Mouse (Mus musculus) colon, adult 2 months (tissue): ENCODE measurements around the gene Xaf1. TPM values are rescaled to one million over a fixed set of nuclear protein-coding genes. Genes with fewer than 3 reads are reported as not detected.

Experiments used
- polyA plus RNA-seq: library from polyadenylated mRNA; depleted of rRNA; stranded (reverse); fragments of >200 nt; gene quantifications from 2 replicates; pipeline ENCODE4 v1.2.3, GENCODE M21; 2012; rRNA removed

The Xaf1 gene
- polyA plus RNA-seq, result 8.8 and 13.1 TPM in 2 replicates

DNA sequence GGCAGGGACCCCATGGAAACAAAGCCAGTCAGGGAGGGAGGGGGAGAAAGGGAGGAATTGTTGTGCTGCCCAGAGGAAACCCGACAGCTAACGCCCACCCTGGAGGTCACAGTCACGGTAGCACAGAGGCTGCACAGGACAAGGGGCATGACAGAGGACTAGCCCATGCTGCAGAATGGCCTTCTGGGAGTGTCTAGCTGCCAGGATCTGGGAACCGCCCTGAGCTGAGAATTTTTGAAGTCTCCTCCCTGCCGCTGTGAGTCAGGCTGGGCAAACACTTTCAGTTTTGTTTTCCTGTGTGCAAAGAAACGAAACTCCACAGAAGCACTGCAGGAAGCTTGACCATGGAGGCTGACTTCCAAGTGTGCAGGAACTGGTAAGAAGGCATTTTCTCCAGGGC is at the start of gene Xaf1:
TSS of gene Xaf1 (plus strand) at position 296 of the 400 bp plus-strand sequence.

DNA sequence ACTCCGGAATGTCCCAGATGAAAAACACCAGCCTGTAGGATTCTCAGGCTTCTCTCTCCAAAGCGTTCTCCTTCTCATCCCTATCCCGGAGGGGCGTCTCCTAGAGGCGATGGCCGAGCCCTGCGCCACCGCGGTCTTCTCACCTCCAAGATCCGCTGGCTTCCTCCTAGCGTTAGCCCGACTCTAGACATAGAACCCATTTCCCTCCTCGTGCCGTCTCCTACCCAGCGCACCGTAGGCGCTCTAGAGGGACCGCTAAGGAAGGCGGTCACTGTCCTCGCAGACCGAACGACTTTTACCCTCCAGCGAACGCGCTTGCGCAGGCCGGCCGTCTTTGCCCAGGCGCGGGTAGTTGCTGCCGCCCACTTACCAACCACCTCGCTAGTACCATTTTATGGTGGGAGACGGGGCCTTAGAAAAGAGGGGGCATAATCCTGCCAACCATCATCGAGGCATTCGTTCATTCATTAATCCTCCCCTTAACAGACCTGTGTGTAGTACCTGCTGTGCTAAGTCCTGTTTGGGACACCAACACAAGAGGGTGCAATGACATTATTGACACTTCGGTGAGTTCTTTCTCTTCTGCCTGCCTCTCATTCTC is 34.4 kb upstream of the Xaf1 start, which contains the start of gene Slc13a5:
TSS of gene Slc13a5 (minus strand) at position 263 of the 601 bp plus-strand sequence.

DNA sequence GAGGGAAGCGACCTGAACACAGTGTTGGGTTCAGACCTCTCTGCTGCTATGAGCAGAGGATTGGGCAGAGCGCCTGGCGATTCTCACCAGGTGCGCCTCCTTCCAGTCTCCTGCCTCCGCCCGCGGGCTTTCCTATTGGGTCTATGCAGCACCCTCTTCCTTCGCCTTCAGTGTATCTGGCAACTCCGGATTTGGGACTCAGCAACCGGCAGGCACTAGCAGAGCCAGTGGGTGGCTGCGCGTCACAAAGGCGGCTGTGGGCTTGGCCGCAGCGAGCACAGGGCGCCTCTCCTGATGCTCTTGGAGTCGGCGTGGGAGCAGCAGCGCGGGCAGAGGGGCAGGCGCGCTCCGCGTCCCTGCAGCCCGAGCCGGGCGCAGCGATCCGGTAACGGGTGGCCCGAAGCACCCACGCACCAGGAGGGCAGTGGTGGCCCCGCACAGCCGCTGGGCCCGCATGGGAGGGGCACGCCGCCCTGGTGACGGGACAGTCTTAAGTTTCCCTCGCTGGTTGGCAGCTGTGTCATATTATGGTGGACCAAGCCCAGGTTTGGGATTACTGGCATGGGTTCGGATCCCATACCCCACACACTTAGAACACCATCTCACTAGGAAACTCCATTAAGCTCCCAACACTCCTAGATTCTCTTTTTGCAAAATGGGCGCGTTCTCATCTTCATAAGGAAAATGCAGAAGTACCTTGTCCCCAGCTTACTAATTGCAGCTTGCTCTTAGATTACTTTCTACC is 12.9 kb downstream of the Xaf1 start, which contains the start of gene Fbxo39:
TSS of gene Fbxo39 (plus strand) at position 294 of the 745 bp plus-strand sequence.

DNA sequence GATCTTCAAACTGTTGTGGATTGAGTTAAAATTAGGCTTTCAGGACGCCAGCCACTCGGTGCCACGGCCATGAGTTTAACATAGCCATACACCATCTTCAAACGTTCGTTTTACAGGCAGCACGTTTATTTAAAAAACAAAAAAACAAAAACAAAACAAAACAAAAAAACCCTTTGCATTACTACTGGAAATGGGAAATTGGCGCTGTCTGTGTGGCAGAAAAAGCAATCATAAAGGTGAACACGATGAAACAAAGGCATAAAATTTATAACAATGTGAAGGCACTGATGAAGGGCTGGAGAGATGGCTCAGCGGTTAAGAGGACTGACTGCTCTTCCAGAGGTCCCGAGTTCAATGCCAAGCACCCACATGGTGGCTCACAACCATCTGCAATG is 60.9 kb downstream of the Xaf1 start, which contains the start of gene Tekt1:
TSS of gene Tekt1 (minus strand) at position 96 of the 395 bp plus-strand sequence.

Other genes starting within 250 kb of the Xaf1 start
- 18.2 and 19.4 TPM in 2 replicates for gene Pitpnm3, start 165.9 kb upstream of the Xaf1 start, polyA plus RNA-seq
- 0.13 and 0.14 TPM in 2 replicates for gene Gm43951, start 94.8 kb upstream of the Xaf1 start, polyA plus RNA-seq
- gene 4933427D14Rik, start 94.2 kb upstream of the Xaf1 start, polyA plus RNA-seq, result 3.5 and 3.6 TPM in 2 replicates
- gene Txndc17, start 94.1 kb upstream of the Xaf1 start, polyA plus RNA-seq, result 52.2 and 53.4 TPM in 2 replicates
- 4.4 and 6.2 TPM in 2 replicates for gene Med31, start 86.0 kb upstream of the Xaf1 start, polyA plus RNA-seq
- 0.14 TPM in 2 replicates for gene Slc13a5, start 34.4 kb upstream of the Xaf1 start, polyA plus RNA-seq
- gene Fbxo39, start 12.8 kb downstream of the Xaf1 start, polyA plus RNA-seq, result 0.08 TPM in 1 of 2 replicates, not detected in the other
- 0.23 TPM in 1 of 2 replicates, not detected in the other for gene Tekt1, start 60.8 kb downstream of the Xaf1 start, polyA plus RNA-seq
- gene Smtnl2, start 110.1 kb downstream of the Xaf1 start, polyA plus RNA-seq, result 2.8 and 3.9 TPM in 2 replicates
- 93.2 and 100 TPM in 2 replicates for gene Ggt6, start 133.9 kb downstream of the Xaf1 start, polyA plus RNA-seq
- gene Mybbp1a, start 139.7 kb downstream of the Xaf1 start, polyA plus RNA-seq, result 26.5 and 30.6 TPM in 2 replicates
- gene Spns2, start 188.3 kb downstream of the Xaf1 start, polyA plus RNA-seq, result 20.3 and 21.4 TPM in 2 replicates
- 1.00 and 1.1 TPM in 2 replicates for gene Spns3, start 248.9 kb downstream of the Xaf1 start, polyA plus RNA-seq